Mouse (Mus musculus) MEL-GATA-1-ER (cell line): ENCODE results near the gene Gm13278.
"Not testable (repeated sequence)": the region's sequence is repeated elsewhere in the genome, so short reads cannot be mapped to it uniquely, and the experiment has no call there.

Source experiments
- DNase-seq: peaks from one replicate; pipeline ENCODE4 v3.0.0-alpha.2; 2012; ENCODE audit warnings: low read depth; ENCODE audit errors: extremely low read depth

The Gm13278 gene

DNA sequence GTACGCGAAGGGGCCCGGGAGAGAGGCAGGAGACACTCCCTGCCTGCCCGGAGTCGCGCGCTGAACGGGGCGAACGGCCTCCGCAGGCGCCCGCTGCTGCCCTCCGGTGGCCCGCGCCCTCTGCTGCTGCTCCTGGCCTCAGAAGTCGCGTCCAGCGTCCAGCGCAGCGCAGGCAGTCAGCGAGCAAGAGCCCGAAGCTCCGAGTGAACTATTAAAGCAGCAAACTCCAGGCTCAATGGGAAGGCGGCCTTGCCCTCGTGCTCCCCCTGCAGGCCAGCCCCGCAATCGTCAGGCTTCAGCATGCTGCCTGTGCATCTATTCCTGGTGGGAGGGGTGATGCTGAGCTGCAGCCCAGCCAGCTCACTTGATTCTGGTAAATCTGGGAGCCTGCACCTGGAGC lies at the start of gene Gm13278:
TSS of gene Gm13278 (plus strand) at position 301 of the 400 bp plus-strand sequence.
- not testable (repeated sequence) for DNase-seq

DNA sequence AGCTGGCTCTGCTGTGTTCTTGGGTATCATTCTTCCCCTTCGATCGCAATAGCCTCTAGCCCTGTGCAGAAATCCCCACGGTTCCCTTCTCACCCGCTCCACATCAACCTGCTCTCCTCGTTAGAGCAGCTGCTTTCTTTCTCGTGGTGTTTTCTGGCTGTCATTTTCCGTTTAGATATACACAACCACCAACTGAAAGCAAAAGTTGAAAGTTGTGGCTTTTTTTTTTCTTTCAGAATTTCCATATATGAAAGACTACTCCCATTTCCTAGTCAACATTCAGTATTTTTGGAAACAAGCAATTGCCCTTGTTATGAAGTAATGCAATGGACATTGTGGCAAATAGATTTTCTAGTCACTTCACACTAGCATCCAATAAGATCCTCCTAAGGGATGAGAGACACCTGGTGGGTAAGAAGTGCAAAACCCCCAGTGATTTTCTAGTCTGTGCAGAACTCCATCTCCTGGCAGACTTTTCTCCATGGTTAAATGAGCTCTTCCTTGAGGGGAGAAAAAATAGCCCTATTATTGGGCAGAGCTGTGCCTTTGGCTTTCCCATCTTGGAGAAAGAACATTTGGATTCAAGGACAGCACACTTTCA lies 48.5 kb upstream of the Gm13278 start:
- DNase-seq: no peak

DNA sequence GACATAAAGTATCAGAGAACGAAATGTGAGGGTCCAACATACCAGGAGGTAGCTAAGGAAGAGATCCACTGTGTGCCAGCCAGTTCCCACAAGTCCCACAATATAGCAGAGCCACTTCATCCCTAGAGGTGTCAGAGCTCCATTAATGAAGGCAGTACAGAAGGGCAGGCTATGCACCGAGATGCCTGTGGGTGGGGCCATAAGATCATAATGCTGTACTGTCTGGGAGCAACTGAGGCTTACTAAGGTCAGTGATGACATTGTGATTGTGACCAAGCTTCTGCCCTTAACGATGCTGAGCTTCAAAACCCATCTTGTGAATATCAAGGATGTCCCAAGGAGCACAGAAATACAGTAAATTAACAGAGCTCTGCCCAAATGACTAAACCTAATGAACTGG lies 47.1 kb upstream of the Gm13278 start:
- DNase-seq: no peak

DNA sequence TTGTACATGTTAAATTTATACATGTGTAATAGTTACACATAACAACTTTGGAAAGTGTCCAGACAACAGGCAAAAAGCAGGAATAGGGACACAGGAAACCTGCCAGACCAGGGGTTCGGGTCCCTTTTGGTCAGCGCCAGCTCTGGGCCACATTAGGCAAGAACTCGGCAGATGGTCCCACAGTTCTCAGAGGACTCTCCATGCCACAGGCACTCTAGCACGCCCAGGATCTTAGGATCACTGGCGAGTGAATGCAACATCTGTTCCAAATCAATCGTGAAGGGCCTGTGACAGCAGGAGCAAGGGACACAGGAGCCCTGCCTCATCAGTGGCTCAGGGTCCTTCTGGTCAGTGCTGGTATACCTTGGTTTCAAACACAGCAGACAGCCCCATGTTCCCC lies 41.4 kb upstream of the Gm13278 start:
- no peak for DNase-seq

DNA sequence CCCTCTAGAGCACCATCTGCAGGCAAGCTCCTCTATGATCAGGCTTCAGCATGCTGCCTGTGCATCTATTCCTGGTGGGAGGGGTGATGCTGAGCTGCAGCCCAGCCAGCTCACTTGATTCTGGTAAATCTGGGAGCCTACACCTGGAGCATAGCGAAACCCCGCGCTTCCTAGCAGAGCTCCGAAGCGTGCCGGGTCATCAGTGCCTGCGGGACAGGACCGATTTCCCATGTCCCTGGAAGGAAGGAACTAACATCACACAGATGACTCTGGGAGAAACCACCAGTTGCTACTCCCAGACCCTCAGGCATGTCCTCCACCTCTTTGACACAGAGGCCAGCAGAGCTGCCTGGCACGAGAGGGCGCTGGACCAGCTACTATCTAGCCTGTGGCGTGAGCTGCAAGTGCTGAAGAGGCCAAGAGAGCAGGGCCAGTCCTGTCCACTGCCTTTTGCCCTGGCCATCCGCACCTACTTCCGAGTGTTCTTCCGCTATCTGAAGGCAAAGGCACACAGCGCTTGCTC lies 36.5 kb upstream of the Gm13278 start, which contains the start of gene Gm13271:
TSS of gene Gm13271 (plus strand) at position 51 of the 523 bp plus-strand sequence.
- DNase-seq: not testable (repeated sequence)

DNA sequence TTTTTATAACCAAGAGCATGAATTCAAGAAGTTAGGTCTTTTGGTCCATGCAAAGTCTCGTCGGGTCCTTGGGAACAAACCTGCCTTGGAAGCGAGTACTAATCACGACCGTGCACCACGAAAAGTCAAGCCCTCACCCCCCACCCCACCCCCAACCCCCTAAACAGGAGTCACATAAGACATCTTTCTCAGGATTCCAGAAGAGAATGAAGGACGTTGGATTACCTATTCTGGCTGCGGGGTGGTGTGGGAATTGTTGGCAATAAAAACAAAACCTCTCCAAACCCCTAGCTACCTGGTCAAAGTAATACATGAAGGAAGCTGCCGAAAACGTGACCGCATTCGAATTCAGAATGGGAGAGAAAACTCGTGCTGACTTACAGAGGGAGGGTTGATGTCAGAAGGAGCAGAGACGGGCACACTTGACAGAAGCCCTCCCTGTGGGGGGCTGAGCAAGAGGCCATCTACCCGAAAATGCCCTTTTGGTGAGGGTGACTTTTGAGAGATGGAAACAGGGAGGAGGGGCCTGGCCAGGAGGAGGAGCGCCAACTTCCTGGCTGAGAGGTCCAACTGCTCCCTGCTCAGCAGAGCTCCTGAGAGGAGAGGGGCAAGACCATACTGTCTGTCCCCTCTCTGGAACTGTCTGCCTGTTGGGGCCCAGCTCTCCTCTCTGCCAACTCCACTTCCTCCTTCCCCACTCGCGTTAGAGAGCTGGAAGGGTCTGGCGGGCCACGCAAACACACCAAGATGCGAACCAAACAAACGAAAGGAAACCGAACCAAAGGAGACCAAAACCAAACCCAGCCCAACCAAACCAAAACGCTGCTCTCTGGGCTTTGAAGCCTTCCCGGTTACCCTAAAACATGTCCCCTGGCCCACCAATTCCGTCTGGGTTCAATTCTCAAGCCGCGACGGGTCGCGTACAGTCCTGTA lies 34.5 kb upstream of the Gm13278 start:
- DNase-seq: peak; percentile 43

DNA sequence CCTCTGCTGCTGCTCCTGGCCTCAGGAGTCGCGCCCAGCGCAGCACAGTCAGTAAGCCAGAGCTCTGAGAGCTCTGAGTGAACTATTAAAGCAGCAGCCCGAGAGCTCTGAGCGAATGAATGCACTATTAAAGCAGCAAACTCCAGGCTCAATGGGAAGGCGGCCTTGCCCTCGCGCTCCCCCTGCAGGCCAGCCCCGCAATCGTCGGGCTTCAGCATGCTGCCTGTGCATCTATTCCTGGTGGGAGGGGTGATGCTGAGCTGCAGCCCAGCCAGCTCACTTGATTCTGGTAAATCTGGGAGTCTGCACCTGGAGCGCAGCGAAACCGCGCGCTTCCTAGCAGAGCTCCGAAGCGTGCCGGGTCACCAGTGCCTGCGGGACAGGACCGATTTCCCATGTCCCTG lies 33.7 kb upstream of the Gm13278 start:
- not testable (repeated sequence) for DNase-seq

DNA sequence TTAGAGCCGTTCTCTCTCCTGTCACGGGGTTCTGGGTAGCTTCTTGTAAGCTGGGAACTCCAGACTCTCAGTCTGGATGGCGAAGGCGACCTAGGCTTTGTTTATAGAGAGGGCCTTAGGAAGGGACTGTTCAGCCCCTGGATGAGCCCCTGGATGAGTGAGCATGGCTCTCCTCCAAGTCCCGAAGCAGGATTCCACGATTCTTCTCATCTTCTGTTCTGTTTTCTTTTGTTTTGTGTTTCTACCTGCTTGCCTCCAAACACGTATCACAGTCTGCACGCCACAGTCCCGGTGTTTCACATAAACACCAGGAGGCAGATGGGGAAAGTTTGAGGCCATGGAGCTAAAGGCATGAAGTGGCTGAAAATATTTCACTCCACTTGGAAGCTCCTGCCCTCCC lies 32.6 kb upstream of the Gm13278 start:
- DNase-seq: not testable (repeated sequence)

DNA sequence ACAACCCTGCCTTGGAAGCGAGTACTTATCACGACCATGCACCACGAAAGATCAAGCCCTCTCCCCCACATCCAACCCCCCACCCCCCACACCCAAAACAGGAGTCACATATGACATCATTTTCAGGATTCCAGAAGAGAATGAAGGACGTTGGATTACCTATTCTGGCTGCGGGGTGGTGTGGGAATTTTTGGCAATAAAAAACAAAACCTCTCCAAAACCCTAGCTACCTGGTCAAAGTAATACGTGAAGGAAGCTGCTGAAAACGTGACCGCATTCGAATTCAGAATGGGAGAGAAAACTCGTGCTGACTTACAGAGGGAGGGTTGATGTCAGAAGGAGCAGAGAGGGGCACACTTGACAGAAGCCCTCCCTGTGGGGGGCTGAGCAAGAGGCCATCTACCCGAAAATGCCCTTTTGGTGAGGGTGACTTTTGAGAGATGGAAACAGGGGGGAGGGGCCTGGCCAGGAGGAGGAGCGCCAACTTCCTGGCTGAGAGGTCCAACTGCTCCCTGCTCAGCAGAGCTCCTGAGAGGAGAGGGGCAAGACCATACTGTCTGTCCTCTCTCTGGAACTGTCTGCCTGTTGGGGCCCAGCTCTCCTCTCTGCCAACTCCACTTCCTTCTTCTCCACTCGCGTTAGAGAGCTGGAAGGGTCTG lies 31.6 kb upstream of the Gm13278 start, which contains the start of gene Gm13283:
TSS of gene Gm13283 (plus strand) at position 510 of the 659 bp plus-strand sequence.
- peak; percentile 81 for DNase-seq

DNA sequence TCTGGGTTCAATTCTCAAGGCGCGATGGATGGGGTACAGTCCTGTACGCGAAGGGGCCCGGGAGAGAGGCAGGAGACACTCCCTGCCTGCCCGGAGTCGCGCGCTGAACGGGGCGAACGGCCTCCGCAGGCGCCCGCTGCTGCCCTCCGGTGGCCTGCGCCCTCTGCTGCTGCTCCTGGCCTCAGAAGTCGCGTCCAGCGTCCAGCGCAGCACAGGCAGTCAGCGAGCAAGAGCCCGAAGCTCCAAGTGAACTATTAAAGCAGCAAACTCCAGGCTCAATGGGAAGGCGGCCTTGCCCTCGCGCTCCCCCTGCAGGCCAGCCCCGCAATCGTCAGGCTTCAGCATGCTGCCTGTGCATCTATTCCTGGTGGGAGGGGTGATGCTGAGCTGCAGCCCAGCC lies 30.9 kb upstream of the Gm13278 start:
- not testable (repeated sequence) for DNase-seq

DNA sequence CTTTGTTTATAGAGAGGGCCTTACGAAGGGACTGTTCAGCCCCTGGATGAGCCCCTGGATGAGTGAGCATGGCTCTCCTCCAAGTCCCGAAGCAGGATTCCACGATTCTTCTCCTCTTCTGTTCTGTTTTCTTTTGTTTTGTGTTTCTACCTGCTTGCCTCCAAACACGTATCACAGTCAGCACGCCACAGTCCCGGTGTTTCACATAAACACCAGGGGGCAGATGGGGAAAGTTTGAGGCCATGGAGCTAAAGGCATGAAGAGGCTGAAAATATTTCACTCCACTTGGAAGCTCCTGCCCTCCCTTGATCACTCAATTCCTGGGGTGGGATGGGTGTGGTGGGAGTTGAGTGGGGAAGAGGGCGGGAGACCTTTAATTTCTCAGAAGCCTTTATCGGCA lies 29.6 kb upstream of the Gm13278 start:
- DNase-seq: not testable (repeated sequence)

DNA sequence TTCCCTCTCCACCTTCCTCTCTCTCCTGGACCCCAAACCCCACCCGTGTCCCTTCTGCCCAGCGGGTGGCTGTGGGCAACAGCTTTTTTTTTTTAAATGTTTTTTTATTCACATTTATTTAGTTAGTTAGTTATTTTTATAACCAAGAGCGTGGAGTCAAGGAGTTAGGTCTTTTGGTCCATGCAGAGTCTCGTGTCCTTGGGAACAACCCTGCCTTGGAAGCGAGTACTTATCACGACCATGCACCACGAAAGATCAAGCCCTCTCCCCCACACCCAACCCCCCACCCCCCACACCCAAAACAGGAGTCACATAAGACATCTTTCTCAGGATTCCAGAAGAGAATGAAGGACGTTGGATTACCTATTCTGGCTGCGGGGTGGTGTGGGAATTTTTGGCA lies 29.0 kb upstream of the Gm13278 start:
- not testable (repeated sequence) for DNase-seq

DNA sequence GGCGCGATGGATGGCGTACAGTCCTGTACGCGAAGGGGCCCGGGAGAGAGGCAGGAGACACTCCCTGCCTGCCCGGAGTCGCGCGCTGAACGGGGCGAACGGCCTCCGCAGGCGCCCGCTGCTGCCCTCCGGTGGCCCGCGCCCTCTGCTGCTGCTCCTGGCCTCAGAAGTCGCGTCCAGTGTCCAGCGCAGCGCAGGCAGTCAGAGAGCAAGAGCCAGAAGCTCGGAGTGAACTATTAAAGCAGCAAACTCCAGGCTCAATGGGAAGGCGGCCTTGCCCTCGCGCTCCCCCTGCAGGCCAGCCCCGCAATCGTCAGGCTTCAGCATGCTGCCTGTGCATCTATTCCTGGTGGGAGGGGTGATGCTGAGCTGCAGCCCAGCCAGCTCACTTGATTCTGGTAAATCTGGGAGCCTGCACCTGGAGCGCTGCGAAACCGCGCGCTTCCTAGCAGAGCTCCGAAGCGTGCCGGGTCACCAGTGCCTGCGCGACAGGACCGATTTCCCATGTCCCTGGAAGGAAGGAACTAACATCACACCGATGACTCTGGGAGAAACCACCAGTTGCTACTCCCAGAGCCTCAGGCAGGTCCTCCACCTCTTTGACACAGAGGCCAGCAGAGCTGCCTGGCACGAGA lies 27.8 kb upstream of the Gm13278 start:
- DNase-seq: not testable (repeated sequence)

DNA sequence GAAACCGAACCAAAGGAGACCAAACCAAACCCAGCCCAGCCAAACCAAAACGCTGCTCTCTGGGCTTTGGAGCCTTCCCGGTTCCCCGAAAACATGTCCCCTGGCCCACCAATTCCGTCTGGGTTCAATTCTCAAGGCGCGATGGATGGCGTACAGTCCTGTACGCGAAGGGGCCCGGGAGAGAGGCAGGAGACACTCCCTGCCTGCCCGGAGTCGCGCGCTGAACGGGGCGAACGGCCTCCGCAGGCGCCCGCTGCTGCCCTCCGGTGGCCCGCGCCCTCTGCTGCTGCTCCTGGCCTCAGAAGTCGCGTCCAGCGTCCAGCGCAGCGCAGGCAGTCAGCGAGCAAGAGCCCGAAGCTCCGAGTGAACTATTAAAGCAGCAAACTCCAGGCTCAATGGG lies 17.8 kb upstream of the Gm13278 start, which contains the start of gene Gm13290:
TSS of gene Gm13290 (plus strand) at position 301 of the 400 bp plus-strand sequence.
- not testable (repeated sequence) for DNase-seq

DNA sequence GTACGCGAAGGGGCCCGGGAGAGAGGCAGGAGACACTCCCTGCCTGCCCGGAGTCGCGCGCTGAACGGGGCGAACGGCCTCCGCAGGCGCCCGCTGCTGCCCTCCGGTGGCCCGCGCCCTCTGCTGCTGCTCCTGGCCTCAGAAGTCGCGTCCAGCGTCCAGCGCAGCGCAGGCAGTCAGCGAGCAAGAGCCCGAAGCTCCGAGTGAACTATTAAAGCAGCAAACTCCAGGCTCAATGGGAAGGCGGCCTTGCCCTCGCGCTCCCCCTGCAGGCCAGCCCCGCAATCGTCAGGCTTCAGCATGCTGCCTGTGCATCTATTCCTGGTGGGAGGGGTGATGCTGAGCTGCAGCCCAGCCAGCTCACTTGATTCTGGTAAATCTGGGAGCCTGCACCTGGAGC lies 14.7 kb upstream of the Gm13278 start, which contains the start of gene Gm13289:
TSS of gene Gm13289 (plus strand) at position 301 of the 400 bp plus-strand sequence.
- not testable (repeated sequence) for DNase-seq

DNA sequence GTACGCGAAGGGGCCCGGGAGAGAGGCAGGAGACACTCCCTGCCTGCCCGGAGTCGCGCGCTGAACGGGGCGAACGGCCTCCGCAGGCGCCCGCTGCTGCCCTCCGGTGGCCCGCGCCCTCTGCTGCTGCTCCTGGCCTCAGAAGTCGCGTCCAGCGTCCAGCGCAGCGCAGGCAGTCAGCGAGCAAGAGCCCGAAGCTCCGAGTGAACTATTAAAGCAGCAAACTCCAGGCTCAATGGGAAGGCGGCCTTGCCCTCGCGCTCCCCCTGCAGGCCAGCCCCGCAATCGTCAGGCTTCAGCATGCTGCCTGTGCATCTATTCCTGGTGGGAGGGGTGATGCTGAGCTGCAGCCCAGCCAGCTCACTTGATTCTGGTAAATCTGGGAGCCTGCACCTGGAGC lies 11.8 kb upstream of the Gm13278 start, which contains the start of gene Gm13272:
TSS of gene Gm13272 (plus strand) at position 301 of the 400 bp plus-strand sequence.
- DNase-seq: not testable (repeated sequence)

DNA sequence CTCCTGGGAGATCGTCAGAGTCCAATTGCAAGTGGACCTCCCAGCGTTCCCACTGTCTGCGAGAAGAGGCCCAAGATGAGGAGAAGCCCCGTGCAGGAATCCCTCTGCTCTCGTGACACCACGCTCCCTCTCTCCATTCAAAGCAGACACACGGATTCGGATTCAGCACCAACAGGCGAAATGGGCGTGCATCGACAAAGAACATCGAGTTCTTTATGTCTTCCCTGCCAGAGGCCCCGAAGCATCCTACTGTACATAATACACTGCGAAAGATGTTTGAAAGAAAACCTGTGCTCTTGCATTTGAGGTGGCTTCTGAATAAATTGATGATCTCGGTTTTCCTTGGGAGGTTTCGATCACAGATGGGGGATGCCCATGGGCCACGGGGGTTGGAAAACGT lies 11.0 kb upstream of the Gm13278 start:
- not testable (repeated sequence) for DNase-seq

DNA sequence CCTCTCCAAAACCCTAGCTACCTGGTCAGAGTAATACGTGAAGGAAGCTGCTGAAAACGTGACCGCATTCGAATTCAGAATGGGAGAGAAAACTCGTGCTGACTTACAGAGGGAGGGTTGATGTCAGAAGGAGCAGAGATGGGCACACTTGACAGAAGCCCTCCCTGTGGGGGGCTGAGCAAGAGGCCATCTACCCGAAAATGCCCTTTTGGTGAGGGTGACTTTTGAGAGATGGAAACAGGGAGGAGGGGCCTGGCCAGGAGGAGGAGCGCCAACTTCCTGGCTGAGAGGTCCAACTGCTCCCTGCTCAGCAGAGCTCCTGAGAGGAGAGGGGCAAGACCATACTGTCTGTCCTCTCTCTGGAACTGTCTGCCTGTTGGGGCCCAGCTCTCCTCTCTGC lies 9.5 kb upstream of the Gm13278 start, which contains the start of gene Ifnz:
TSS of gene Ifnz (plus strand) at position 301 of the 400 bp plus-strand sequence.
- DNase-seq: not testable (repeated sequence)

DNA sequence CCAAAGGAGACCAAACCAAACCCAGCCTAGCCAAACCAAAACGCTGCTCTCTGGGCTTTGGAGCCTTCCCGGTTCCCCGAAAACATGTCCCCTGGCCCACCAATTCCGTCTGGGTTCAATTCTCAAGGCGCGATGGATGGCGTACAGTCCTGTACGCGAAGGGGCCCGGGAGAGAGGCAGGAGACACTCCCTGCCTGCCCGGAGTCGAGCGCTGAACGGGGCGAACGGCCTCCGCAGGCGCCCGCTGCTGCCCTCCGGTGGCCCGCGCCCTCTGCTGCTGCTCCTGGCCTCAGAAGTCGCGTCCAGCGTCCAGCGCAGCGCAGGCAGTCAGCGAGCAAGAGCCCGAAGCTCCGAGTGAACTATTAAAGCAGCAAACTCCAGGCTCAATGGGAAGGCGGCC lies 9.0 kb upstream of the Gm13278 start:
- not testable (repeated sequence) for DNase-seq

DNA sequence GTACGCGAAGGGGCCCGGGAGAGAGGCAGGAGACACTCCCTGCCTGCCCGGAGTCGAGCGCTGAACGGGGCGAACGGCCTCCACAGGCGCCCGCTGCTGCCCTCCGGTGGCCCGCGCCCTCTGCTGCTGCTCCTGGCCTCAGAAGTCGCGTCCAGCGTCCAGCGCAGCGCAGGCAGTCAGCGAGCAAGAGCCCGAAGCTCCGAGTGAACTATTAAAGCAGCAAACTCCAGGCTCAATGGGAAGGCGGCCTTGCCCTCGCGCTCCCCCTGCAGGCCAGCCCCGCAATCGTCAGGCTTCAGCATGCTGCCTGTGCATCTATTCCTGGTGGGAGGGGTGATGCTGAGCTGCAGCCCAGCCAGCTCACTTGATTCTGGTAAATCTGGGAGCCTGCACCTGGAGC lies 5.9 kb upstream of the Gm13278 start, which contains the start of gene Gm13276:
TSS of gene Gm13276 (plus strand) at position 301 of the 400 bp plus-strand sequence.
- not testable (repeated sequence) for DNase-seq
